Comparison of ENCODE assay signal across 20 mouse cellular contexts in genomic region chr6:81466536-81466935, GRCm38 (mm10).
DNase-seq lines count a peak whose midpoint lies in the region; ATAC-seq and TF ChIP-seq lines count a peak whose summit lies in the region.
"Had no signal": no experiment of that assay in that cellular context is flagged by ENCODE, and none has a peak within 500 bp of the region (broad histone marks: within the 10 kb centered on the region; RNA-seq: fewer than 3 reads in every experiment).

No protein-coding gene starts in this region.

- no peak overlapping the region for H3K4me2 ChIP-seq in forebrain, postnatal 0 days (ENCODE audit: low read depth)
- H3K4me2 ChIP-seq in forebrain, embryonic 15.5 days (replicated peaks): no peak overlapping the region
- H3K4me2 ChIP-seq in neural tube, embryonic 14.5 days (ENCODE audit: low read depth, low read length): no peak overlapping the region
- H3K4me2 ChIP-seq: embryonic facial prominence, embryonic 12.5 days; hindbrain, embryonic 12.5 days; intestine, embryonic 15.5 days had no signal

- H3K9me3 ChIP-seq in forebrain, postnatal 0 days (ENCODE audit: low read length): no peaks in the 10 kb centered on the region
- H3K9me3 ChIP-seq in forebrain, embryonic 15.5 days: no peaks in the 10 kb centered on the region
- H3K9me3 ChIP-seq in neural tube, embryonic 14.5 days (ENCODE audit: control insufficient read depth, low read length): no peaks in the 10 kb centered on the region
- H3K9me3 ChIP-seq: embryonic facial prominence, embryonic 12.5 days; heart, embryonic 10.5 days; hindbrain, embryonic 12.5 days; intestine, embryonic 15.5 days had no signal

- no peak for TF ChIP-seq POLR2A in brain, embryonic 14.5 days (IDR thresholded peaks at IDR 0.05; ENCODE audit: borderline replicate concordance, extremely low read depth, insufficient read depth, insufficient read length, poor library complexity, severe bottlenecking)

- ATAC-seq in forebrain, postnatal 0 days: peak; percentile 72; the same call in 1 of the 2 replicates
- no peak for ATAC-seq in forebrain, embryonic 15.5 days (replicated peaks)
- ATAC-seq in neural tube, embryonic 14.5 days (ENCODE audit: low read depth): peak; percentile 88
- ATAC-seq: intestine, embryonic 15.5 days had no signal

- H3K27ac ChIP-seq in forebrain, postnatal 0 days (ENCODE audit: low read depth, low read length): no peak overlapping the region
- no peak overlapping the region for H3K27ac ChIP-seq in forebrain, embryonic 15.5 days (replicated peaks)
- peak overlapping the region; percentile 72 for H3K27ac ChIP-seq in layer of hippocampus, adult 2 months
- no peak overlapping the region for H3K27ac ChIP-seq in neural tube, embryonic 14.5 days (ENCODE audit: low read depth, low read length)
- H3K27ac ChIP-seq: embryonic facial prominence, embryonic 12.5 days; heart, embryonic 10.5 days; hindbrain, embryonic 12.5 days; intestine, embryonic 15.5 days had no signal

- no peak overlapping the region for H3K9ac ChIP-seq in forebrain, postnatal 0 days
- H3K9ac ChIP-seq in forebrain, embryonic 15.5 days (replicated peaks): no peak overlapping the region
- H3K9ac ChIP-seq in neural tube, embryonic 14.5 days (replicated peaks; ENCODE audit: low read depth, low read length): no peak overlapping the region
- H3K9ac ChIP-seq: embryonic facial prominence, embryonic 12.5 days; hindbrain, embryonic 12.5 days; intestine, embryonic 15.5 days had no signal

- no peaks in the 10 kb centered on the region for H3K4me1 ChIP-seq in forebrain, postnatal 0 days (ENCODE audit: insufficient read depth)
- peaks cover 6% of the 10 kb centered on the region for H3K4me1 ChIP-seq in forebrain, embryonic 15.5 days
- H3K4me1 ChIP-seq in neural tube, embryonic 14.5 days (ENCODE audit: control insufficient read depth, insufficient read depth, low read length): no peaks in the 10 kb centered on the region
- H3K4me1 ChIP-seq: embryonic facial prominence, embryonic 12.5 days; heart, embryonic 10.5 days; hindbrain, embryonic 12.5 days; intestine, embryonic 15.5 days had no signal

- DNase-seq in forebrain, postnatal 0 days: peak; percentile 17
- peak; percentile 18 to 19 for DNase-seq in layer of hippocampus, adult 2 months (ENCODE audit: low spot score in 2 of 2)
- no peak for DNase-seq in layer of hippocampus, adult 8-10 months (ENCODE audit: low spot score in 2 of 2)
- DNase-seq in brain, embryonic 14.5 days (ENCODE audit: low read depth): peak; percentile 59
- no peak for DNase-seq in cerebellum, adult 8-10 months
- DNase-seq: adrenal gland, adult 8-10 months; adrenal gland, postnatal 36 days; cerebellum, adult 11 months; cerebellum, adult 9-10 months; cerebellum, postnatal 25 days; gastrocnemius, postnatal 10 days; heart, adult 18-20 months; heart, postnatal 10 days; heart, postnatal 4 days had no signal

- no peak for TF ChIP-seq CTCF in forebrain, postnatal 0 days (IDR thresholded peaks at IDR 0.05; ENCODE audit: low read depth)
- no peak for TF ChIP-seq CTCF in layer of hippocampus, adult 2 months (conservative IDR thresholded peaks at IDR 0.05)
- TF ChIP-seq CTCF in brain, embryonic 14.5 days (IDR thresholded peaks at IDR 0.05; ENCODE audit: borderline replicate concordance, extremely low read depth, insufficient read depth, insufficient read length): no peak

- H3K27me3 ChIP-seq in forebrain, postnatal 0 days (ENCODE audit: insufficient read depth, low read length): no peaks in the 10 kb centered on the region
- H3K27me3 ChIP-seq in forebrain, embryonic 15.5 days: no peaks in the 10 kb centered on the region
- no peaks in the 10 kb centered on the region for H3K27me3 ChIP-seq in neural tube, embryonic 14.5 days (ENCODE audit: control insufficient read depth, insufficient read depth, low read length)
- H3K27me3 ChIP-seq: embryonic facial prominence, embryonic 12.5 days; hindbrain, embryonic 12.5 days; intestine, embryonic 15.5 days had no signal

- WGBS in forebrain, postnatal 0 days: 18% methylated on average over 4 of the region's 4 CpGs
- WGBS in forebrain, embryonic 15.5 days: 14% methylated on average over 4 of the region's 4 CpGs
- 11% methylated on average over 4 of the region's 4 CpGs for WGBS in neural tube, embryonic 14.5 days

- H3K36me3 ChIP-seq in forebrain, postnatal 0 days (ENCODE audit: insufficient read depth): no peaks in the 10 kb centered on the region
- H3K36me3 ChIP-seq in forebrain, embryonic 15.5 days: no peaks in the 10 kb centered on the region
- H3K36me3 ChIP-seq in neural tube, embryonic 14.5 days (ENCODE audit: control insufficient read depth, insufficient read depth, low read length): no peaks in the 10 kb centered on the region
- H3K36me3 ChIP-seq: embryonic facial prominence, embryonic 12.5 days; heart, embryonic 10.5 days; hindbrain, embryonic 12.5 days; intestine, embryonic 15.5 days had no signal

- H3K4me3 ChIP-seq in forebrain, postnatal 0 days (ENCODE audit: low read depth, low read length): no peak overlapping the region
- H3K4me3 ChIP-seq in forebrain, embryonic 15.5 days: no peak overlapping the region
- H3K4me3 ChIP-seq in layer of hippocampus, adult 2 months: no peak overlapping the region
- no peak overlapping the region for H3K4me3 ChIP-seq in neural tube, embryonic 14.5 days (ENCODE audit: low read depth, low read length)
- H3K4me3 ChIP-seq: embryonic facial prominence, embryonic 12.5 days; heart, embryonic 10.5 days; hindbrain, embryonic 12.5 days; intestine, embryonic 15.5 days had no signal

Comparison
In these comparisons a context has a peak if more than half of its experiments do, and no peak if none do; other contexts are left out.
1. DNase-seq: peak in forebrain, postnatal 0 days (single experiment), layer of hippocampus, adult 2 months (2 of 2) and brain, embryonic 14.5 days (single experiment); none in layer of hippocampus, adult 8-10 months (0 of 2) and cerebellum, adult 8-10 months (single experiment).